ENCODE assay signal across 21 mouse cellular contexts in the genomic region with DNA sequence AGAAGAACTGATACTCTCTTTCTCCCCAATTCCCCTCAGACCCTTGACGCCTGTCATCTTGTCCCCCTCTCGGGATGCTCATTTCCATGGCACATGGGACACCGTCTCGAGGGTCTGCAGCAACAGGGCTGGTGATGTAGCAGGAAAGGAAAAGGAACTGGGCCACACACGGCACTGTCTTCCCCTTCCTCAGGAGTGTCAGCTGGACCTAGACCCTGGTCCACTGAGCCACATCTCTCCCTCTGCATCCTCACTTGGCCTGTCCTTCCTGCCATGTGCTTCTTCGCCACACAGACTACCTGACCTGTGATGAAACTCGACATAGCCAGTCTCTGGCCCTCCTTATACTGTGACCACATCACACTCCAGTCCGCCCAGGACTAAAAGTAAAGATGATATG. TPM values are rescaled to one million over a fixed set of nuclear protein-coding genes. Genes with fewer than 3 reads are reported as not detected.
DNase-seq lines count a peak whose midpoint lies in the region; ATAC-seq and TF ChIP-seq lines count a peak whose summit lies in the region.
"Had no signal": no experiment of that assay in that cellular context is flagged by ENCODE, and none has a peak within 500 bp of the region (broad histone marks: within the 10 kb centered on the region; RNA-seq: fewer than 3 reads in every experiment).

No protein-coding gene starts in this region.

- H3K27me3 ChIP-seq in heart, embryonic 12.5 days (replicated peaks), result no peaks in the 10 kb centered on the region
- H3K27me3 ChIP-seq in kidney, embryonic 15.5 days, result no peaks in the 10 kb centered on the region
- no peaks in the 10 kb centered on the region for H3K27me3 ChIP-seq in midbrain, embryonic 12.5 days
- H3K27me3 ChIP-seq in midbrain, embryonic 16.5 days (ENCODE audit: control insufficient read depth, insufficient read depth, low read depth, low read length), result no peaks in the 10 kb centered on the region
- no peaks in the 10 kb centered on the region for H3K27me3 ChIP-seq in heart, postnatal 0 days (ENCODE audit: control insufficient read depth, insufficient read depth, low read length)
- H3K27me3 ChIP-seq: forebrain, embryonic 15.5 days; liver, embryonic 13.5 days; neural tube, embryonic 12.5 days had no signal

- no peak for TF ChIP-seq CTCF in heart, postnatal 0 days (IDR thresholded peaks at IDR 0.05; ENCODE audit: low read depth)

- H3K4me3 ChIP-seq in heart, embryonic 12.5 days, result no peak overlapping the region
- no peak overlapping the region for H3K4me3 ChIP-seq in kidney, embryonic 15.5 days (replicated peaks)
- H3K4me3 ChIP-seq in midbrain, embryonic 12.5 days, result no peak overlapping the region
- no peak overlapping the region for H3K4me3 ChIP-seq in midbrain, embryonic 16.5 days (ENCODE audit: low read depth, low read length)
- no peak overlapping the region for H3K4me3 ChIP-seq in heart, postnatal 0 days (ENCODE audit: low read depth, low read length)
- H3K4me3 ChIP-seq: forebrain, embryonic 15.5 days; liver, embryonic 13.5 days; neural tube, embryonic 12.5 days had no signal

- H3K9me3 ChIP-seq in heart, embryonic 12.5 days (replicated peaks), result no peaks in the 10 kb centered on the region
- H3K9me3 ChIP-seq in kidney, embryonic 15.5 days (replicated peaks), result no peaks in the 10 kb centered on the region
- H3K9me3 ChIP-seq in midbrain, embryonic 12.5 days, result no peaks in the 10 kb centered on the region
- no peaks in the 10 kb centered on the region for H3K9me3 ChIP-seq in midbrain, embryonic 16.5 days (replicated peaks; ENCODE audit: control insufficient read depth, low read length, poor library complexity, severe bottlenecking)
- no peaks in the 10 kb centered on the region for H3K9me3 ChIP-seq in heart, postnatal 0 days (replicated peaks; ENCODE audit: control insufficient read depth, low read length)
- H3K9me3 ChIP-seq: forebrain, embryonic 15.5 days; neural tube, embryonic 12.5 days had no signal

- H3K4me1 ChIP-seq in heart, embryonic 12.5 days (replicated peaks), result peaks cover 56% of the 10 kb centered on the region
- H3K4me1 ChIP-seq in kidney, embryonic 15.5 days, result peaks cover 14% of the 10 kb centered on the region
- no peaks in the 10 kb centered on the region for H3K4me1 ChIP-seq in midbrain, embryonic 12.5 days
- no peaks in the 10 kb centered on the region for H3K4me1 ChIP-seq in midbrain, embryonic 16.5 days (ENCODE audit: control insufficient read depth, insufficient read depth, low read length)
- peaks cover 52% of the 10 kb centered on the region for H3K4me1 ChIP-seq in heart, postnatal 0 days (ENCODE audit: control insufficient read depth, insufficient read depth)
- H3K4me1 ChIP-seq: forebrain, embryonic 15.5 days; liver, embryonic 13.5 days; neural tube, embryonic 12.5 days had no signal

- peak overlapping the region; percentile 53; the same call in 1 of the 2 replicates for H3K9ac ChIP-seq in heart, embryonic 12.5 days
- no peak overlapping the region for H3K9ac ChIP-seq in kidney, embryonic 15.5 days
- H3K9ac ChIP-seq in midbrain, embryonic 12.5 days (replicated peaks), result no peak overlapping the region
- no peak overlapping the region for H3K9ac ChIP-seq in midbrain, embryonic 16.5 days (ENCODE audit: low read depth, low read length)
- H3K9ac ChIP-seq in heart, postnatal 0 days (replicated peaks; ENCODE audit: low read depth, low read length), result no peak overlapping the region
- H3K9ac ChIP-seq: forebrain, embryonic 15.5 days; liver, embryonic 13.5 days; neural tube, embryonic 12.5 days had no signal

- peak overlapping the region; percentile 92 for H3K27ac ChIP-seq in heart, embryonic 12.5 days (ENCODE audit: poor library complexity, severe bottlenecking)
- H3K27ac ChIP-seq in kidney, embryonic 15.5 days, result 0 out of 2 replicates have a peak overlapping the region, but pooled peaks have one; percentile 13
- H3K27ac ChIP-seq in midbrain, embryonic 12.5 days (replicated peaks), result no peak overlapping the region
- no peak overlapping the region for H3K27ac ChIP-seq in midbrain, embryonic 16.5 days (ENCODE audit: low read length)
- H3K27ac ChIP-seq in heart, postnatal 0 days (ENCODE audit: low read depth), result peak overlapping the region; percentile 93
- H3K27ac ChIP-seq: forebrain, embryonic 15.5 days; hindbrain, postnatal 0 days; liver, embryonic 13.5 days; neural tube, embryonic 12.5 days had no signal

- no peak for DNase-seq in heart, postnatal 36 days
- no peak for DNase-seq in kidney, adult 11 months
- DNase-seq in heart, postnatal 0 days (ENCODE audit: low spot score), result no peak
- no peak for DNase-seq in urinary bladder, postnatal 14 days (ENCODE audit: low spot score)
- DNase-seq: adrenal gland, adult 2 months; cerebellum, adult 11 months; cerebellum, adult 9-11 months; gastrocnemius, postnatal 14 days; liver, embryonic 13.5 days; lung, adult 2 months; right cerebral cortex, adult 18-20 months; right cerebral cortex, postnatal 4 days; thymus, postnatal 14 days had no signal

- WGBS in heart, embryonic 12.5 days, result 77% methylated on average over 8 of the region's 8 CpGs
- WGBS in kidney, embryonic 15.5 days, result 89% methylated on average over 8 of the region's 8 CpGs
- WGBS in midbrain, embryonic 12.5 days, result 91% methylated on average over 8 of the region's 8 CpGs
- WGBS in midbrain, embryonic 16.5 days, result 93% methylated on average over 8 of the region's 8 CpGs
- 80% methylated on average over 8 of the region's 8 CpGs for WGBS in heart, postnatal 0 days

- no peak for ATAC-seq in heart, embryonic 12.5 days (ENCODE audit: insufficient number of reproducible peaks, low FRiP score)
- no peak; the same call in 1 of the 2 replicates for ATAC-seq in kidney, embryonic 15.5 days (replicated peaks; ENCODE audit: low FRiP score)
- ATAC-seq in midbrain, embryonic 12.5 days (ENCODE audit: low FRiP score, low read depth), result 0 out of 2 replicates have a peak, but pooled peaks have one; percentile 27
- ATAC-seq in midbrain, embryonic 16.5 days, result no peak
- ATAC-seq in heart, postnatal 0 days (ENCODE audit: insufficient read depth, low read depth), result no peak
- ATAC-seq: forebrain, embryonic 15.5 days; hindbrain, postnatal 0 days had no signal

- TF ChIP-seq EP300 in heart, postnatal 0 days (IDR thresholded peaks at IDR 0.05; ENCODE audit: low read depth), result no peak

- intact Hi-C loops in heart, postnatal 36 days (cut with DNase I), result no loop called here

- no peak overlapping the region for H3K4me2 ChIP-seq in heart, embryonic 12.5 days
- H3K4me2 ChIP-seq in kidney, embryonic 15.5 days, result no peak overlapping the region
- H3K4me2 ChIP-seq in midbrain, embryonic 12.5 days (replicated peaks), result no peak overlapping the region
- no peak overlapping the region for H3K4me2 ChIP-seq in midbrain, embryonic 16.5 days (ENCODE audit: low read length)
- H3K4me2 ChIP-seq in heart, postnatal 0 days (ENCODE audit: low read depth, low read length), result no peak overlapping the region
- H3K4me2 ChIP-seq: forebrain, embryonic 15.5 days; liver, embryonic 13.5 days; neural tube, embryonic 12.5 days had no signal

- peaks cover 5% of the 10 kb centered on the region; the same call in 1 of the 2 replicates for H3K36me3 ChIP-seq in heart, embryonic 12.5 days
- no peaks in the 10 kb centered on the region for H3K36me3 ChIP-seq in kidney, embryonic 15.5 days
- no peaks in the 10 kb centered on the region for H3K36me3 ChIP-seq in midbrain, embryonic 12.5 days
- H3K36me3 ChIP-seq in midbrain, embryonic 16.5 days (ENCODE audit: control insufficient read depth, insufficient read depth, low read length), result no peaks in the 10 kb centered on the region
- H3K36me3 ChIP-seq in heart, postnatal 0 days (replicated peaks; ENCODE audit: control insufficient read depth, insufficient read depth, low read length), result no peaks in the 10 kb centered on the region
- H3K36me3 ChIP-seq: forebrain, embryonic 15.5 days; liver, embryonic 13.5 days; neural tube, embryonic 12.5 days had no signal

RNA-seq across cellular contexts. Expression of a gene that starts 13.9 kb away (rescaled TPM):
- 18.9 and 22.3 TPM in 2 replicates for polyA plus RNA-seq in heart, embryonic 12.5 days (2016; fragmentation: Nextera tagmentation; extraction: Ambion mirVana)
- 10 to 100 TPM; 65.4 to 90.1 TPM for total RNA-seq in heart, postnatal 36 days (2021)
- 7.2 and 8.4 TPM in 2 replicates for polyA plus RNA-seq in kidney, embryonic 15.5 days (2015; fragmentation: Nextera tagmentation; extraction: Ambion mirVana)
- polyA plus RNA-seq in midbrain, embryonic 12.5 days (2016; fragmentation: Nextera tagmentation; extraction: Ambion mirVana), result 5.5 and 5.7 TPM in 2 replicates
- polyA plus RNA-seq in midbrain, embryonic 16.5 days (2015; fragmentation: Nextera tagmentation; extraction: Ambion mirVana), result 2.0 and 2.7 TPM in 2 replicates
- total RNA-seq in heart, postnatal 0 days (2014; rRNA removed; ENCODE audit: low replicate concordance), result 26.9 and 40.0 TPM in 2 replicates
- 8.9 and 9.2 TPM in 2 replicates for polyA plus RNA-seq in heart, postnatal 0 days (2015; fragmentation: Nextera tagmentation; extraction: Ambion mirVana)

RNA-seq across cellular contexts. Expression of a gene that starts 52.3 kb away (rescaled TPM):
- polyA plus RNA-seq in heart, embryonic 12.5 days (2016; fragmentation: Nextera tagmentation; extraction: Ambion mirVana), result 20.7 and 22.6 TPM in 2 replicates
- total RNA-seq in heart, postnatal 36 days (2021), result 1 to 10 TPM; 5.5 to 5.8 TPM
- polyA plus RNA-seq in kidney, embryonic 15.5 days (2015; fragmentation: Nextera tagmentation; extraction: Ambion mirVana), result 37.9 and 39.0 TPM in 2 replicates
- polyA plus RNA-seq in midbrain, embryonic 12.5 days (2016; fragmentation: Nextera tagmentation; extraction: Ambion mirVana), result 49.3 and 50.1 TPM in 2 replicates
- polyA plus RNA-seq in midbrain, embryonic 16.5 days (2015; fragmentation: Nextera tagmentation; extraction: Ambion mirVana), result 58.4 and 67.7 TPM in 2 replicates
- 8.7 and 9.8 TPM in 2 replicates for total RNA-seq in heart, postnatal 0 days (2014; rRNA removed; ENCODE audit: low replicate concordance)
- polyA plus RNA-seq in heart, postnatal 0 days (2015; fragmentation: Nextera tagmentation; extraction: Ambion mirVana), result 18.2 and 18.6 TPM in 2 replicates
- total RNA-seq: MEL had no signal

Comparison
In these comparisons a context has a peak if more than half of its experiments do, and no peak if none do; other contexts are left out.
1. H3K27ac ChIP-seq: peak in heart, embryonic 12.5 days (single experiment), kidney, embryonic 15.5 days (single experiment) and heart, postnatal 0 days (single experiment); none in midbrain, embryonic 12.5 days (single experiment) and midbrain, embryonic 16.5 days (single experiment).